Mouse (Mus musculus) forebrain, embryonic 13.5 days (tissue): ENCODE data around the gene Etv6. TPM values are rescaled to one million over a fixed set of nuclear protein-coding genes. Genes with fewer than 3 reads are reported as not detected.

Experiments used
- ATAC-seq: fragments of 200-750 bp; cut with Nextera tagmentation; 2 replicates; pipeline ENCODE4 v1.8.0; 2017
- H3K27ac ChIP-seq: fragments of 300-500 bp; sonication (generic); 2 replicates; pipeline ENCODE4 v1.5.1; 2015; ENCODE audit warnings: inconsistent platforms, mild to moderate bottlenecking, moderate library complexity
- H3K27me3 ChIP-seq: fragments of 300-500 bp; sonication (generic); 2 replicates; pipeline ENCODE4 v1.6.1; 2015; ENCODE audit warnings: mild to moderate bottlenecking, inconsistent platforms
- H3K36me3 ChIP-seq: fragments of 300-500 bp; sonication (generic); 2 replicates; pipeline ENCODE4 v1.6.1; 2015; ENCODE audit warnings: mild to moderate bottlenecking, inconsistent platforms; ENCODE audit not compliant: poor library complexity, severe bottlenecking
- H3K4me1 ChIP-seq: fragments of 300-500 bp; sonication (generic); 2 replicates; pipeline ENCODE4 v1.6.1; 2015; ENCODE audit warnings: inconsistent platforms
- H3K4me2 ChIP-seq: fragments of 300-500 bp; sonication (generic); 2 replicates; pipeline ENCODE4 v1.6.1; 2015; ENCODE audit warnings: inconsistent platforms, mild to moderate bottlenecking, moderate library complexity
- H3K4me3 ChIP-seq: fragments of 300-500 bp; sonication (generic); 2 replicates; pipeline ENCODE4 v1.5.1; 2015; ENCODE audit warnings: mild to moderate bottlenecking, inconsistent platforms
- H3K9ac ChIP-seq: fragments of 300-500 bp; sonication (generic); 2 replicates; pipeline ENCODE4 v1.6.1; 2015; ENCODE audit warnings: mild to moderate bottlenecking, inconsistent platforms
- H3K9me3 ChIP-seq: fragments of 300-500 bp; sonication (generic); replicated peaks from 2 replicates; pipeline ENCODE4 v1.6.1; 2016; ENCODE audit warnings: inconsistent platforms
- WGBS: fragments of 180-500 bp; shearing (Covaris S2); methylation state at CpG from one replicate; pipeline ENCODE4 v1.1.7; 2015; 5-methylcytosine and 5-hydroxymethylcytosine counted together
- polyA plus RNA-seq: library from polyadenylated mRNA; unstranded; fragments of >200 nt; fragmentation: Nextera tagmentation; extraction: Ambion mirVana; gene quantifications from 2 replicates; pipeline ENCODE4 v1.2.1, GENCODE M21; 2015

Etv6 gene
- polyA plus RNA-seq, 1 experiment from 2014 or later = 7.2 TPM

DNA sequence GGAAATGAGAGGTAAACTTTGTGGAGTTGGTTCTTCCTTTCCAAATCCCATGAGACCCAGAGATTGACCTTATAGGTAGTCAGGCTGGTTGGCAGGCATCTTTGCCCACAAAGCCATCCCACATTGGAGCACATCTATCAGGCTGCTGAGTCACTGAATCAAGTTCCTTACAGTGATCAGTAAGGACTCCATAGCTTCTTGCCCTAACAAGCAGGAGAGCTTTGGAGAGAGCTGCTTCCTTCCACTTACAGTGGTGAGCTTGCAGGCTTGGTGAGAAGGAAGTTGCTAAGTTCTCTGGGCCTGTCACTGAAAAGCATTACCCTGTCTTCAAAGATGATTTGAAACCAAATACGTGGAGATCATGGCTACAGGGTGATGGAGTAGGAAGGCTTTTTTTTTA lies 66.9 kb downstream of the Etv6 start:
- no peaks in the 10 kb centered on the region; the same call in 1 of the 2 replicates for H3K36me3 ChIP-seq
- WGBS = 95% methylated on average over 1 of the region's 1 CpGs
- no peak overlapping the region for H3K4me2 ChIP-seq

GRCm38 (mm10) chr6:134103519-134103918 lies 68.0 kb downstream of the Etv6 start:
- H3K4me1 ChIP-seq = peaks cover 23% of the 10 kb centered on the region
- no peak for ATAC-seq
- no peaks in the 10 kb centered on the region for H3K27me3 ChIP-seq
- H3K9ac ChIP-seq = no peak overlapping the region
- H3K36me3 ChIP-seq = peaks cover 3% of the 10 kb centered on the region; the same call in 1 of the 2 replicates
- no peaks in the 10 kb centered on the region for H3K9me3 ChIP-seq
- no peak overlapping the region for H3K27ac ChIP-seq
- no peak overlapping the region for H3K4me2 ChIP-seq
- no peak overlapping the region for H3K4me3 ChIP-seq
- WGBS = 95% methylated on average over 8 of the region's 8 CpGs

More for the DNA sequence above, 66.9 kb downstream of the Etv6 start:
- Histone ChIP-seq H3K27me3 (no peaks in the 10 kb centered on the region), H3K9me3 (no peaks in the 10 kb centered on the region), H3K4me3 (no peak overlapping the region), H3K9ac (no peak overlapping the region), H3K4me1 (peaks cover 23% of the 10 kb centered on the region), H3K27ac (no peak overlapping the region)
- ATAC-seq = no peak

GRCm38 (mm10) chr6:134105514-134106201 lies 70.2 kb downstream of the Etv6 start:
- peaks cover 8% of the 10 kb centered on the region for H3K36me3 ChIP-seq
- H3K4me2 ChIP-seq = no peak overlapping the region
- peak; percentile 50; the same call in 1 of the 2 replicates for ATAC-seq
- H3K27ac ChIP-seq = no peak overlapping the region
- H3K9ac ChIP-seq = no peak overlapping the region
- H3K4me1 ChIP-seq = peaks cover 19% of the 10 kb centered on the region
- peaks cover 8% of the 10 kb centered on the region; the same call in 1 of the 2 replicates for H3K9me3 ChIP-seq
- H3K4me3 ChIP-seq = no peak overlapping the region
- WGBS = 55% methylated on average over 15 of the region's 15 CpGs
- H3K27me3 ChIP-seq = no peaks in the 10 kb centered on the region

- no peak overlapping the region for H3K9ac ChIP-seq
- H3K36me3 ChIP-seq = peaks cover 8% of the 10 kb centered on the region
- ATAC-seq = no peak
- peaks cover 8% of the 10 kb centered on the region; the same call in 1 of the 2 replicates for H3K9me3 ChIP-seq
- H3K4me2 ChIP-seq = no peak overlapping the region
- no peaks in the 10 kb centered on the region for H3K27me3 ChIP-seq
- WGBS = 90% methylated on average over 7 of the region's 7 CpGs
- no peak overlapping the region for H3K4me3 ChIP-seq
- H3K4me1 ChIP-seq = peaks cover 19% of the 10 kb centered on the region
- H3K27ac ChIP-seq = no peak overlapping the region
Measured at GRCm38 (mm10) chr6:134107696-134108095, 72.2 kb downstream of the Etv6 start.

- Histone ChIP-seq H3K36me3 (peaks cover 8% of the 10 kb centered on the region), H3K4me1 (peaks cover 19% of the 10 kb centered on the region), H3K4me3 (no peak overlapping the region), H3K9ac (no peak overlapping the region), H3K27me3 (no peaks in the 10 kb centered on the region), H3K4me2 (no peak overlapping the region), H3K27ac (no peak overlapping the region), H3K9me3 (peaks cover 8% of the 10 kb centered on the region; the same call in 1 of the 2 replicates)
- no peak for ATAC-seq
- WGBS = 97% methylated on average over 1 of the region's 1 CpGs
Measured at GRCm38 (mm10) chr6:134109675-134110074, 74.2 kb downstream of the Etv6 start.

DNA sequence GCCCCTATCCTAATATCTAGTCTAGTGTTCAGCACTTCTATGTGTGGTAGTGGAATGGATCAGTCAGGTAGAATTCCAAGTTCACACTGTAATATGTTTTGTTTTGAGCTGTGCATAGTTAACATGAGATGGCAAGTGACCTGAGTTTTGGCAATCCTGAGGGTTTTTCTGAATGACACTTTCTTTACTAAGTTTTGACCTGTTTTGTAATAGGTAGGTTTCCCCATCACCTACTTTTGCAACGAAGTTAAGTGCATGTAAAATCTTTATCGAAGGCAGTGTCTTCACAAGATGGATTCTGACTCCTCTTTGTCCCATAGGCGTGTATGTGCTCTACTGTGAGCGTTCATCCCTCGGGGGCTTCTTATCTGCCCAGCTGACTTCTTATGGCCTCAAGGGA lies 74.7 kb downstream of the Etv6 start:
- Histone ChIP-seq H3K4me1 (peaks cover 15% of the 10 kb centered on the region), H3K9ac (no peak overlapping the region), H3K4me3 (no peak overlapping the region), H3K36me3 (peaks cover 10% of the 10 kb centered on the region), H3K27me3 (no peaks in the 10 kb centered on the region), H3K9me3 (peaks cover 8% of the 10 kb centered on the region; the same call in 1 of the 2 replicates), H3K4me2 (no peak overlapping the region), H3K27ac (no peak overlapping the region)
- 95% methylated on average over 5 of the region's 5 CpGs for WGBS
- ATAC-seq = no peak

GRCm38 (mm10) chr6:134111599-134111998 lies 76.1 kb downstream of the Etv6 start:
- Histone ChIP-seq H3K9ac (no peak overlapping the region), H3K27ac (no peak overlapping the region), H3K4me2 (no peak overlapping the region), H3K9me3 (peaks cover 8% of the 10 kb centered on the region; the same call in 1 of the 2 replicates), H3K4me3 (no peak overlapping the region), H3K4me1 (peaks cover 3% of the 10 kb centered on the region; the same call in 1 of the 2 replicates), H3K36me3 (peaks cover 14% of the 10 kb centered on the region), H3K27me3 (no peaks in the 10 kb centered on the region)
- WGBS = 94% methylated on average over 8 of the region's 8 CpGs
- ATAC-seq = no peak

DNA sequence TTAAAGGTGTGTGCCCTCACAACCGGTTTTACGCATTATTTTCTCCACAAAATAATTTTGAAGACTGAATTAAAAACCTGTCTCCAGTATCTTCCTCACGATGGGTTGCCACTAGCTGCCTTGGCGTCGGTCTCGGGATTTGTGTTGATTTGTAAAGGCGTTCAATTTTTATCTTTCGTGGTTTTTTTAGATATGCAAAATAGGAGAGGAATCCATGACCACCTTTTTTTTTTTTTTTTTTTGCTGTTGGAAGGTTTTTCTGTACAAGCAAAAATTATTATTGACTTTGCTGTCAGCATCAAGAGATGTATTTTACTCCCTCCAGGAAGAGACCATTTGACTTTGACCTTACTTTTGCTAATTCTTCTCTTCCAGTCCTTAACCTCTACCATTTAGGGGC lies 77.3 kb downstream of the Etv6 start:
- H3K4me2 ChIP-seq = no peak overlapping the region
- H3K4me3 ChIP-seq = no peak overlapping the region
- no peaks in the 10 kb centered on the region for H3K27me3 ChIP-seq
- no peaks in the 10 kb centered on the region; the same call in 1 of the 2 replicates for H3K4me1 ChIP-seq
- H3K27ac ChIP-seq = no peak overlapping the region
- no peak for ATAC-seq
- WGBS = 93% methylated on average over 8 of the region's 8 CpGs
- peaks cover 14% of the 10 kb centered on the region; the same call in 1 of the 2 replicates for H3K36me3 ChIP-seq
- H3K9me3 ChIP-seq = peaks cover 8% of the 10 kb centered on the region; the same call in 1 of the 2 replicates
- no peak overlapping the region for H3K9ac ChIP-seq

GRCm38 (mm10) chr6:134113168-134113567 lies 77.7 kb downstream of the Etv6 start:
- Histone ChIP-seq H3K36me3 (peaks cover 14% of the 10 kb centered on the region; the same call in 1 of the 2 replicates), H3K4me2 (no peak overlapping the region), H3K4me1 (no peaks in the 10 kb centered on the region), H3K9me3 (peaks cover 8% of the 10 kb centered on the region; the same call in 1 of the 2 replicates), H3K27ac (no peak overlapping the region), H3K27me3 (no peaks in the 10 kb centered on the region), H3K4me3 (no peak overlapping the region), H3K9ac (no peak overlapping the region)
- WGBS = 83% methylated on average over 2 of the region's 2 CpGs
- no peak for ATAC-seq

DNA sequence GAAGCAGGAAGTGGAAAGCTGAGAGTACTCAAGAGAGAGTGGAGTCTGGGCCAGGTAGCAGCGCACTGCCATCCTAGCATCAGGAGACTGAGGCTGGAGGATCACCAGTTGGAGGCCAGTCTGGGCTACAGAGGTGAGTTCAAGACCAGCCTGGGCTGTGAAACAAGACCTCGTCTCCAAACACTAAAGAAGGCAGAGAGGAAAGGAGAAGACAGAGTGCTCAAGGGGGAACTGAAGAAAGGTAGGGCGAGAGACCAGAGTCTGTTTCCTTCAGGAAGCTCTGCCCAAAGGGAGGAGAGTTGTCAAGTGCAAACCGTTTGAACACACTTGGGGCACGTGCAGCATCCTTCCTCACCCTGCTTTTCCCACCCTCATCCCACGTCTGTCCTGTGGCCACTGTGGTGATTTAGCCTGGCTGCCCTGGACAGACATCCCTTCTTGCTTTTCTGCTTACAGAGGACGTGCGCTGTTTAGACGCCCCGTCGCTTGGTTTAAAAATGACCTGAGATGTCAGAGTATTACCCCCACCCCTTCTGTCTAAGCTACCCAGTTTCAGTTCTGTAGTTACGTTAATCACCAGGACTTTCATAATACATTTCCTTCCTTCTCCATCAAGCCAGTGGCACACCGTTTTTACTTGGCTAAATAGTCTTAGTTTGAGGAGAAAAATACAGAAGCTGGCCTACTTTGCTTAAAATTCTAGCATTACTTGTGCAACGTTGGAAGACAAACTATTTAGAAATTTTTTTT lies 79.9 kb downstream of the Etv6 start:
- 91% methylated on average over 14 of the region's 14 CpGs for WGBS
- Histone ChIP-seq H3K9me3 (no peaks in the 10 kb centered on the region), H3K4me3 (no peak overlapping the region), H3K4me1 (peaks cover 7% of the 10 kb centered on the region), H3K27ac (no peak overlapping the region), H3K4me2 (no peak overlapping the region), H3K36me3 (0 out of 2 replicates have a peak, but pooled peaks cover 6% of the 10 kb centered on the region), H3K9ac (no peak overlapping the region), H3K27me3 (no peaks in the 10 kb centered on the region)
- ATAC-seq = no peak

DNA sequence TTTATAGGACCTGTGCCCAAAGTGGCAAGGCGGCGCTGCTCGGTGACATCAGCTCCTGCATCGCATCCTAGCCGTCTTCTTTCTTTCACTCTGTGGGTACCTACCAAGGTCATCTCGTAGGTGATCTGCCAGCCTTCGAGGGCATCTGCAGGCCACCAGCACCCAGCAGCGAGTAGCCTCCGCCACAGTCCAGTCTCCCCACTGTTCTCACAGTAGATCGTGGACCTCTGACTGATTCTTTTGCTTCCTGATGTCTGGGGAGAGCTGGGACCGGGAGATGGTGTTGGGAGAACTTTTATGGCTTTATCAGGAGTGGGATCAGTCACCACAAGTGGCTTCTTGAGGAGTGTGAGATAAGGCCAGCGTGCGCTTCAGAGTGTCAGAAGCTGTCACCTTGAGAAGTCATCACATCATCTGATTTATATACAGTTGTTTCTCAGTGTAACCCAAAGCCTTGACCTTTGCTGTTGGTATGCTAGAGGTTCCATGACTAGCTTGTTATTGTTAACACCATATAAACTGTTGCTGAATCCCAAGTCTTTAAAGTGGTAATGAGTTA lies 82.0 kb downstream of the Etv6 start:
- ATAC-seq = no peak
- Histone ChIP-seq H3K27me3 (no peaks in the 10 kb centered on the region), H3K36me3 (0 out of 2 replicates have a peak, but pooled peaks cover 6% of the 10 kb centered on the region), H3K4me1 (peaks cover 7% of the 10 kb centered on the region), H3K4me2 (no peak overlapping the region), H3K9me3 (no peaks in the 10 kb centered on the region), H3K4me3 (no peak overlapping the region), H3K9ac (no peak overlapping the region), H3K27ac (no peak overlapping the region)
- WGBS = 94% methylated on average over 13 of the region's 13 CpGs

- Histone ChIP-seq H3K27me3 (no peaks in the 10 kb centered on the region), H3K9ac (no peak overlapping the region), H3K4me3 (no peak overlapping the region), H3K36me3 (0 out of 2 replicates have a peak, but pooled peaks cover 6% of the 10 kb centered on the region), H3K27ac (no peak overlapping the region), H3K9me3 (no peaks in the 10 kb centered on the region), H3K4me1 (peaks cover 10% of the 10 kb centered on the region), H3K4me2 (no peak overlapping the region)
- WGBS = 83% methylated on average over 5 of the region's 5 CpGs
- no peak for ATAC-seq
Measured at GRCm38 (mm10) chr6:134118506-134118905, 83.0 kb downstream of the Etv6 start.
